Mouse (Mus musculus) ovary, postnatal 36 days (tissue): ENCODE results near the gene Ms4a10.

Source experiments
- DNase-seq: peaks from one replicate; pipeline ENCODE4 v3.0.0; 2022; ENCODE audit warnings: low spot score, mixed read lengths

Ms4a10 gene

DNA sequence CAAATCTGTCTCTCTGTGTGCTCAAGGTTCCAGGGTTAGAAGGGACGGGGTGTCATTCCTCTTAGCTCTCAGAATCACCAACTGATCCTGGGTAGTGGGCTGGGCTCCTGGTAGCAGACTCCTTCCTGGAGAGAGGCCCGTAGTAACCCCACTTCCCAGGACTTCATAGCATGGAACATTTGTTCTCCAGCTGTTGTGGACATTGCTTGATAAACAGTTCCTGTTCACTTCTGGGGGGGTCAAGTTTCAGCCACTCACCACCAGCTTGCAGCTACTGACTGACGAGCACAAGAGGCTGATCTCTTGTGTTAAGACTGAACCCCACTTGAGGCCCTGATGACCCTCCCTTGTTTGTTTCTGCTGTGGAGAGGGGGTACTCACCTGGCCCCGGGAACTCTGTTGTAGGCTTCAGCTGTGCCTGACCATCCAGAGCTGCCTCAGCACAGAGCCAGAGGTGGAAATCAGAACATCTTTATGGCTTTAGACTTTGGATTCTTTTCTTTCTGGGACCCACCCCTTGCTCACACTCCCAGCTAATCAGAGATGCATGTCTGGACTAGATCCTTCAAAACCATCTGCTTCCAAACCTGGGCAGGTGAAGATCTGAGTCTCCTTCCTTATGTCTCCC, at the start of gene Ms4a10:
Gene Ms4a10 (minus strand): TSS at position 433 of the 628 bp plus-strand sequence.
- no peak for DNase-seq

DNA sequence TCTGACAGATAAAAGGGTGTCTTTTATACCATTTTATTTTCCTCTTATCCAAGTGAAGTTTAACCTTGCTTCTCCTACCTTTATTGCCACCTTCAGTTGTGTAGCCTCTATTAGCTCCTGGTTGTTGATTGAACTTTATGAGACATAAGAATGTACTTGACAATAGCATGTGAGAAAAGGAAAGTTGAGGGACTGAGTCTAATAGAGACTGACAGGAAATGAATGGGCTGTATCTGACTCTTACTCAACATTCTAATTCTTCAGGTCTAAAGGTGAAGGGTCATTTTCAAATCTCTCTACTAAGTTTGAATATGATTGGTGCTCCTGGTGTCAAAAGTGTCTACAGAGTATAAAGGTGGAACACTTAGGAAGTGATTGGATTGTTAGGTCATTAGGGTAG, 47.9 kb upstream of the Ms4a10 start:
- no peak for DNase-seq

DNA sequence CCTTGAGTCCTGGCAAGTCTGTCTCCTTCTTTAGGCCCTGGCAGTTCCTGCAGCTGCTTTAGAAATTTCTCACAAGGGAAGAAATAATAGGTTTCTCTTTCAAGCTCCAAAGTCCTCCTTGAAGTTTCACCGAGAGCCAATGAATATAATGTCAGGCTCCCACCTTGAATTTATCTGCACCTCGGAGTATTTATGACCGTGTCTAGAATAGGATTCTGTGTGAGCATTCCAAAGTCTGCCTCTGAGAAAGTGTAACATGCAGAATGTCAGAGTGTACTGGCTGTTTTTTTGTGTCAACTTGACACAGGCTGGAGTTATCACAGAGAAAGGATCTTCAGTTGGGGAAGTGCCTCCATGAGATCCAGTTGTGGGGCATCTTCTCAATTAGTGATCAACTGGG, 43.4 kb upstream of the Ms4a10 start, which contains the start of gene Ms4a18:
Gene Ms4a18 (minus strand): TSS at position 141 of the 400 bp plus-strand sequence.
- DNase-seq, result no peak

- no peak for DNase-seq
Measured at GRCm38 (mm10) chr19:11017251-11017650, 42.8 kb upstream of the Ms4a10 start.

DNA sequence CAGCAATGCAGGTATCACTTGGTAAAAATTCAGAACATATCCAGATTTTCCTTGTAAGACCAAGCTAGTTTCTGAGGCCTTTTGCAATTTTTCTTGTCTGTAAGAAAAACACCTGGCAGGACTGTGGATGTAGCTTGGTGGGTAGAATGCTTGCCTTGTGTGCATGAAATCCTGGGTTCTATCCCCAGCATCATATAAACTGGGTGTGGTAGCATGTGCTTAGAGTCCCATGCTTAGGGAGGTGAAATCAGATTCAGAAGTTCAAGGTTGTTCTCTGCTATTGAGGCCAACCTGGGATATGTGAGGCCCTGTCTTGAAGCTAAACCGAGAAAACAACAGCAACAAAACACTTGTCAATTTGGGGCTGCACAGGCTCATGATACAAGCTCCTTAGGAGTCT, 41.5 kb upstream of the Ms4a10 start:
- DNase-seq, result no peak

DNA sequence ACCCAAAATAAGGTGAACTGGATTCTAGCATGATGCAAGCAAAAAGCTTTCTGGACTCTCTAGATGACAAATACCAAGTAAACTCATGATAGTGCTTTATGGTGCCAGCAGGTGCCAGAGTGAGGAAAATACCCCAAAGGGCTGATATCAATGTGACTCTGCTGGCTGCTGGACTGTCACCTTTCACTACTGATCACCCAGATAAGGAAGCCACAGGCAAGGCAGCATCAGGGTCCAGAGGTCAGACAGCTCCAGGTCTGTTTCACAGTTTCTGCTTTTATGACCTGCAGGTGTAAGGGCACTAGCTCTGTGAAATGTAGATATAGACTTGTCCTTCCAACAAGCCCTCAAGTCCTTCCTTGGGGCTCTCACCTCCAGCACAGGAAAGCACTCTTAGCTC, 41.0 kb upstream of the Ms4a10 start:
- DNase-seq, result no peak

- DNase-seq, result no peak
Measured at GRCm38 (mm10) chr19:10993150-10993549, 18.7 kb upstream of the Ms4a10 start, which contains the start of gene Ms4a15. Gene Ms4a15 (minus strand): TSS chr19:10993250.

DNA sequence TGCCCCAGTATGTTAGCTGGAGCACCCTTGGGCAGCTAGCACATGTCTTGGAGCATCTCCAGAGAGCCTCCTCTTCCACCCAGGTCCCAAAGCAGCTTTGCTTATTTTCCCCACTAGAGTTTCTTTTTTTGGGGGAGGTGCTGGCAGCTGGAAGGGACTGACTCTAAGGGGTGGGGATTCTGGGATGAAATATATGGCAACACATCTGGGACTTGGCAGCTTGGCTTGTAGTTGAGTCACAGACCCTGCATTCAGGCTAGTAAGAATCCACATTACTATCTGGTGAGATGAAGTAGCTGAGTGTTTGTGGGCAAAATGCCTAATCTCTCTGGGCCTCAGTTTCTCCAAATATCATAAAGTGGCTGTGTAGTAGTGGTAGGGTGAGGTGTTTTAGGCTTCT, 17.4 kb upstream of the Ms4a10 start:
- no peak for DNase-seq

GRCm38 (mm10) chr19:10990751-10991150, 16.3 kb upstream of the Ms4a10 start:
- no peak for DNase-seq

- no peak for DNase-seq
Measured at GRCm38 (mm10) chr19:10988563-10988962, 14.1 kb upstream of the Ms4a10 start.

DNA sequence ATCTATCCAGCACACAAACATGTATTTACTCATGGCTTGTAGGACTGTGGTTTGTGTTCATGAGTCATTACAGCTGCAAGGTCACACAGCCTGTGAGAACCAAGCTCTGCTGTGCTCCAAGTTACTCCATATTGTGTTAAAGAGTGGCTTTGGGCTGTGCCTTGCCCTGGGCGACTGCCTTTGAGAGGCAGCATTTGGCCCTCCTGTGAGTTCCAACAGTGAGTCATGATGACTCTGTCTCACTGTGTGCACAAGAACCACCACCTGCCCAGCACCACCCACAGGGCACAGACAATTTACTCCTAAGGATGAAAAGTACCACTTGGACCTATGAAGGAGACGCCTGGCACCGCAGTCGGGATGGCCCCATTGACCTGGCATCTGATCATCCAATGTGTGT, 11.4 kb upstream of the Ms4a10 start:
- no peak for DNase-seq

DNA sequence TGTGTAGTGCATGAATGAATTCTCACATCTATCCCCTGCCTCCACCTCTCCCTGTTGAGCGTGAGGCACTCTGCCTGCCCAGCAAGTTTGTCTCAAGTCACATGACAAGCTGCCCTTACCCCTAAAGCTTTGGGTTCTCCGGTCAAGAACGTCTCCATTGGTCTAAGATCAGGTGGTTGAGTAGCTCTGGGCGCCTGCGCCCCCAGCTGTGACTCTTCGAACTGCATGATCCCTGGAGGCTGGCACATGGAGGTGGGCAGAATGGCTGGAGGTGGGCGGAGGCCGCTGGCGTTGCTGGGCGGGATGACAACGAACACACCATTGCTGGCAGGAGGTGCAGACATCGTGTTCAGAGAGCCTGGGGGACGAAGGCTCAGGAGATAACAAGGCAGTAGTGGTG, 10.1 kb upstream of the Ms4a10 start:
- no peak for DNase-seq

DNA sequence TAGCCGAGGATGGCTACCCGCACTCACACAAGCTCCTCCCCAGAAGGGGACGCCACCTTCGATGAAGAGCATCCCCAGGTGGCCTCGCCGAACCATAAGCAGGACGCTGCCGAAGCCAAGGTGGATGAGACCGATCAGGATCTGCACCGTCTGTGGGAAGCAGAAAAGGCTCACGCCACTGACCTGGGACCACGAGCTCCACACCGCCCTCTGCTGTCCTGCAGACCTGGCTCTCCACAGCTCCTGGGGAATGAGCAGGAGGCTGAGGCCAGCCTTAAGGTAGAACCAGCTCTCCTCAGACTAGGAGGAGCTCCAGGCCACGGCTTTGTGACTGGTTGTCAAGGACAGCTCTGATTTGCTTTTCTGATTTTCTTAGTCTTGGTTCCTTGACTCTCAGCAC, 8.7 kb upstream of the Ms4a10 start:
- DNase-seq, result peak; percentile 63

- no peak for DNase-seq
Measured at GRCm38 (mm10) chr19:10980210-10980609, 5.7 kb upstream of the Ms4a10 start.

- peak; percentile 73 for DNase-seq
Measured at GRCm38 (mm10) chr19:10979184-10980168, 5.0 kb upstream of the Ms4a10 start.

DNA sequence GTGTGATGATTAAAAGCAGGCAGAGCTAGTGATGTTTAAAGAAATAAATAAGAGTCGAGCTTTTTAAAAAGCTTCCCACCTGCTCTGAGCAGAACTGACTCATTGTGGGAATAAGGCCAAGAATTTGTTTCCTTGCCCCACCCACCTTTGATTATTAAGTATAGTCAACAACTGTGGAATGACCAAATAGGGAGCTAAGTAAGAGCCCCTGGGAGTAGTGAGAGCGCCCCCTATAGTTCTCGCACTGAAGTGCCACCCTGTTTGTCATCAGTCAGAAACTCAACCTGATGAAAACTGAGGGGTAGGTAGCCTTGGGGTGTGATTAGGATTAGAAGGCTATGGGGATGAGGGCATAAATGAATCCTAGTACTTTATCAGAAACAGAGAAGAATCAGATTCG, 1.8 kb upstream of the Ms4a10 start:
- DNase-seq, result no peak

- no peak for DNase-seq
Measured at GRCm38 (mm10) chr19:10975187-10975586, 717 bp upstream of the Ms4a10 start.

- DNase-seq, result no peak
Measured at GRCm38 (mm10) chr19:10973187-10973586, 1.3 kb downstream of the Ms4a10 start.

DNA sequence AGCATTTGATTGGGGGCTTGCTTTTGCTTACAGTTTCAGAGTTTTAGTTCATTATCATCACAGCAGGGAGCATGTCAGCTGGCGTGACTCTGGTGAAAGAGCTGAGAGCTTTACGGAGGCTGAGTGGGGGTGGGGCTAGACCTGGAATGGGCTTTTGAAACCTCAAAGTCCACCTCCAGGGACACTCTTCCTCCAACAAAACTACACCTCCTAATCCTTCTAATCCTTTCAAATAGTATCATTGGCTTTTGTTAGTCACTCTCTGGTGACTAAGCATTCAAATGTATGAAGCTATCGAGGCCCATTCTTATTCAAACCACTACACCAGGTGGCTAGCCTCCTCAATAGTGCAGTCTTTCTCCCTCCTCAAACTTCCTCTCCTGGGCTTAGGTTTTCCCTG, 1.8 kb downstream of the Ms4a10 start:
- no peak for DNase-seq

- no peak for DNase-seq
Measured at GRCm38 (mm10) chr19:10970457-10970856, 4.0 kb downstream of the Ms4a10 start.

DNA sequence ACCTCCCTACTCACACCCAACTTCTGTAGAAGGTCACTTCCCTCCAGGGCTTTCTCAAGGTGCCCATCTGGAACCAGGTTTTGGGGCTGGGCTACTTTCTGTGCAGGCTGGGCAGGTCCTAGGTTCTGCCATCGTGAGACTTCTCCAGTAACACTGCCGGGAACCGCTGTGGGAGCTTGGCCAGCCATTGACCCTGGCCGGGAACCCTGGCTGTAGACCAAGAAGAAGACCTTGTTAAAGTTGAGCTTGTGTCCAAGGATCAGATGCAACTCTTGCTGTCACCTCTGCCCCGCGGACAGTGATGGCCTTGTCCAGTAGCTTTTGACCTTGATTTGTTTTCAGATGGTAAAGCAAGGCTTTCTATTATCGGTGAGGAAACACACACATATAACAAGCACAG, 5.9 kb downstream of the Ms4a10 start:
- DNase-seq, result peak; percentile 69

GRCm38 (mm10) chr19:10965721-10966120, 8.7 kb downstream of the Ms4a10 start:
- DNase-seq, result peak; percentile 23

- no peak for DNase-seq
Measured at GRCm38 (mm10) chr19:10959978-10960346, 14.5 kb downstream of the Ms4a10 start.
